Mouse (Mus musculus) forebrain, embryonic 16.5 days (tissue): ENCODE data around the gene Rhob. TPM values are rescaled to one million over a fixed set of nuclear protein-coding genes. Genes with fewer than 3 reads are reported as not detected.

ENCODE experiments used
- ATAC-seq: fragments of 200-750 bp; cut with Nextera tagmentation; 2 replicates; pipeline ENCODE4 v1.8.0; 2017; ENCODE audit warnings: mild to moderate bottlenecking, moderate library complexity
- H3K27ac ChIP-seq: fragments of 300-500 bp; sonication (generic); 2 replicates; pipeline ENCODE4 v1.5.1; 2014; ENCODE audit warnings: low read length, control low read depth
- H3K27me3 ChIP-seq: fragments of 300-500 bp; sonication (generic); replicated peaks from 2 replicates; pipeline ENCODE4 v1.6.1; 2014; ENCODE audit warnings: low read length; ENCODE audit not compliant: control insufficient read depth, insufficient read depth
- H3K36me3 ChIP-seq: fragments of 300-500 bp; sonication (generic); 2 replicates; pipeline ENCODE4 v1.6.1; 2014; ENCODE audit not compliant: control insufficient read depth, insufficient read depth
- H3K4me1 ChIP-seq: fragments of 300-500 bp; sonication (generic); replicated peaks from 2 replicates; pipeline ENCODE4 v1.6.1; 2014; ENCODE audit warnings: low read length; ENCODE audit not compliant: control insufficient read depth, insufficient read depth
- H3K4me2 ChIP-seq: fragments of 300-500 bp; sonication (generic); 2 replicates; pipeline ENCODE4 v1.6.1; 2014; ENCODE audit warnings: mild to moderate bottlenecking, low read length, control low read depth
- H3K4me3 ChIP-seq: fragments of 300-500 bp; sonication (generic); replicated peaks from 2 replicates; pipeline ENCODE4 v1.5.1; 2014; ENCODE audit warnings: mild to moderate bottlenecking, low read length, control low read depth
- H3K9ac ChIP-seq: fragments of 300-500 bp; sonication (generic); replicated peaks from 2 replicates; pipeline ENCODE4 v1.6.1; 2014; ENCODE audit warnings: low read depth, low read length, control low read depth
- H3K9me3 ChIP-seq: fragments of 300-500 bp; sonication (generic); 2 replicates; pipeline ENCODE4 v1.6.1; 2016; ENCODE audit warnings: low read length; ENCODE audit not compliant: control insufficient read depth
- WGBS: fragments of 180-500 bp; shearing (Covaris S2); extraction: QIAGEN DNeasy Blood & Tissue Kit; methylation state at CpG from one replicate; pipeline ENCODE4 v1.1.7; 2014; 5-methylcytosine and 5-hydroxymethylcytosine counted together
- polyA plus RNA-seq: library from polyadenylated mRNA; unstranded; fragments of >200 nt; fragmentation: Nextera tagmentation; extraction: Ambion mirVana; gene quantifications from 2 replicates; pipeline ENCODE4 v1.2.1, GENCODE M21; 2015

Gene Rhob
- polyA plus RNA-seq, 1 experiment from 2014 or later = 70.3 TPM

DNA sequence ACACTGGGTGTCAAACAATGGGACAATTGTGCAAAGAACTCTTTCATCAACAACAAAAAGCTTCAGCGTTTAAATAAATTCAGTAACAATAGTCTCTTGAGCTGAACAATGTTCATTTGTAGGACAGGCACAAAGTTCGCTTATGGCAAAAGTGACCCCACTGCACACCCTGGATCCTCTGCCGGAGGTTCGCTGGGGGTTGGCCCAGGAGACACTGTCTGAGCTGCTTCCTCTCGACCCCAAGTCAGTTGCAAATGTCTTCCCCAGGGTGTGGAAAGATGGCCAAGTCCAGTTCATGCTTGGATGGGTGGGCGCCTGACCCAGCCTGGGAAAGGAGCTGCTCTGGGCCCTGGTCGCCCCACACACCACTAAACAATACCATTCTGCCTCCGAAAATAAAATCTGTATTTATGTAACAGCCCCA lies 1.6 kb downstream of the Rhob start:
- ATAC-seq = no peak
- peaks cover 38% of the 10 kb centered on the region for H3K4me1 ChIP-seq
- H3K4me2 ChIP-seq = peak overlapping the region; percentile 88
- WGBS = 2% methylated on average over 8 of the region's 8 CpGs
- H3K27me3 ChIP-seq = no peaks in the 10 kb centered on the region
- H3K36me3 ChIP-seq = no peaks in the 10 kb centered on the region
- peak overlapping the region; percentile 100 for H3K27ac ChIP-seq
- peak overlapping the region; percentile 91 for H3K4me3 ChIP-seq
- H3K9me3 ChIP-seq = no peaks in the 10 kb centered on the region
- H3K9ac ChIP-seq = peak overlapping the region; percentile 96

DNA sequence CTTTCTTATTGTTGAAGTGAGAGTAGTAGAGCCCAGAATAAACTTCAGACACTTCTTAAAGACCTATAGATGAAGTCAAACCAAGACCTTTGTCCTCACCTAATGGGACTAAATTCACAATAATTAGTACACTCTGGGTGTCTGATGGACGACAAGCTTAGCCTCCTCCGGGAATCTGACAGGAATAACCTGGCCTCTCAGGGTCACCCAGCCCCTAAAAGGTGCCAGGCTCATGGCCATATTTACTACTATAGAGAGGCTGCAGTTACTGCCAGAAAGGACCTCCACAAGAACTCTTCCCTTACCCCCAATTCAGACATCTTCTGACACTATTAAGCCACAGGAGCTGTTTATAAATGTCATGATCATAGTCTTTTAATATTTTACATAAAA lies 2.5 kb downstream of the Rhob start:
- H3K4me2 ChIP-seq = peak overlapping the region; percentile 88
- peaks cover 38% of the 10 kb centered on the region for H3K4me1 ChIP-seq
- H3K9me3 ChIP-seq = no peaks in the 10 kb centered on the region
- no peaks in the 10 kb centered on the region for H3K36me3 ChIP-seq
- H3K27me3 ChIP-seq = no peaks in the 10 kb centered on the region
- no peak overlapping the region for H3K27ac ChIP-seq
- H3K4me3 ChIP-seq = peak overlapping the region; percentile 91
- no peak for ATAC-seq
- whole genome bisulfite sequencing = 23% methylated on average over 2 of the region's 2 CpGs
- H3K9ac ChIP-seq = 0 out of 2 replicates have a peak overlapping the region, but pooled peaks have one; percentile 41

DNA sequence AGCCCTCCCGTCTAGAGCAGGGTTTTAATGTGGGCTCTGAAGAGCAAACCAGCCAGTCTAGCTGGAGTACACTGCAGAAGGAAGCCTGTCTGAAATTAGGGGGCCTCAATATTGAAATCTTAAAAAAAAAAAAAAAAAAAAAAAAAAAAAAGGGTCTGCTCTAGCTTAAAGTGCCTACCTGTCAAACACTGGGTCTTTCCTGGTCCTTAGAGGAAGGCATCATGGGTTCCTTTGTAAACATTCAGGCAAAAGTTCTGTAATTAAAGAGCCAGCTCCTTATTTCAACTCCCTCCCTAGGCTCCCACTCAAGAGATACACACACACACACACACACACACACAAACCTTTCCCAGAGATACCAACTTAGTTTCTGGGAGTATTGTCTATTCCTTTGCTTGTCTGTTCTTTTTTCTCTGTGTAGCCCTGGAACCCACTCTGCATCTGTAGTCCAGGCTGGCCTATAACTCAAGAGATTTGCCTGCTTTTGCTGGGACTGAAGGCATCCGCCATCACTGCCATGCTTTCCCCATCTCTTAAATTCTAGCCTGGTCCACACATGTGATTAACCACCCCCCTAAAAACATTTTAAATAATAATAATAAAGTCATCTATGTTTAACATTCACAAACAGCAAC lies 3.0 kb downstream of the Rhob start:
- no peak for ATAC-seq
- Histone ChIP-seq H3K27ac (peak overlapping the region; percentile 39), H3K36me3 (no peaks in the 10 kb centered on the region), H3K9ac (no peak overlapping the region; the same call in 1 of the 2 replicates), H3K4me1 (peaks cover 38% of the 10 kb centered on the region), H3K4me2 (peak overlapping the region; percentile 88), H3K9me3 (no peaks in the 10 kb centered on the region), H3K27me3 (no peaks in the 10 kb centered on the region), H3K4me3 (peak overlapping the region; percentile 21)
- WGBS = 39% methylated on average over 2 of the region's 2 CpGs

DNA sequence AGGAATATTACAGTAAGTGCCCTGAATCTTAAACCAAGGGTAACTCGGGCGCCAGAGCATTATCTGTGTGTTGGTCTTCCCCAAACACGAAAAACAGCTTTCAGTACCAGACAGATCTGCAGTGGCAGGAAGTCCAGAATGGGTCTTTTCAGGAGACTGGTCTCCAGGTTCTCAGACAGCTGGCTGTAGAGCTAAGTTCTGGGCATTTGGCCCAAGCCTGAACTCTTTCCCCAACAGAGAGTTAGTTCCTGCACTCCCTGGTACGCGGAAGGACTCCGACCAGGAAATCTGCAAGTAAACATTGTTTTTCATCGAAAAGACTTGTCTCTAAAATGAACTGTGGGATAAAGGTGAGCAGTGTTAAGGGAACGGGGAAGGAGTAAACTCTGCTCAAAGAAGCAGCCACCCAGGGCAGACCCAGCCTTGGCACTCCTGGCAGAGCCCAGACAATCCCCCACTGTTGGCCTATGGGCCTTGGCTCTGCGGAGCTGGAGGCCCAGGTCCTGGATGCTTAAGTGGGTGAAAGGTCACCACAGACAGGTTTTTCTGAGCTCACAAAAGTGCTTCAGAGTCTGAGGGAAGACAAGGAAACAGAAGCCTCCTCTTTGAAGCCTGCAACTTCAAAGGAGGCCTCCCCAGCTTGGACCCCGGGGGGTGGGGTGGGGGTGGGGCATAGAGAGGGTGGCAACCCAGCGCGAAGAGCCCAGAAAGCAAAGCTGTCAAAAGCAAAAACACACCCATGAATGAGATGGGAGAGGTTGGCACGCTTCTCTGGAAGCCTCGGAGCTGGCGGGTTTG lies 3.7 kb downstream of the Rhob start:
- Histone ChIP-seq H3K27me3 (no peaks in the 10 kb centered on the region), H3K36me3 (no peaks in the 10 kb centered on the region), H3K9ac (no peak overlapping the region; the same call in 1 of the 2 replicates), H3K4me1 (peaks cover 33% of the 10 kb centered on the region), H3K4me3 (peak overlapping the region; percentile 5; the same call in 1 of the 2 replicates), H3K4me2 (peak overlapping the region; percentile 88), H3K27ac (peak overlapping the region; percentile 39), H3K9me3 (no peaks in the 10 kb centered on the region)
- 29% methylated on average over 15 of the region's 15 CpGs for WGBS
- ATAC-seq = no peak

DNA sequence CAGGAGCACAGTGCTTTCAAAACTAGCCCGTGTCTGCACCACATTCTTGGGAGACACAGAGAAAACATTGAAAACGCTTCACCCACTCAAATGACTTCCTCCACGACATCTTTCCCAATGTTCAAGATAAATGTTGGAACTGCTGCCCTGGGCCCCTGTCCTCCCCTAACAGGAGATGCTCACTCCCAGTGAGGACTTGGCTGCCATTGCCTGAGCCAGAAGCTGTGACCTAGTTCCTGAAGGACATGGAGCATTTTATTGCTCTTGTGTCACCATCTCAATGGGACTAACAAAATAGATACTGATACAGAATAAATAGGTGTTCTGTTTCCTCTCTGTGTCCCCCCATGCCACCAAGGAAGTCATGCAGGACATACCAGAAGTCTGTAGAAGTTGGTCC lies 5.1 kb downstream of the Rhob start:
- H3K9me3 ChIP-seq = no peaks in the 10 kb centered on the region
- H3K36me3 ChIP-seq = no peaks in the 10 kb centered on the region
- no peak overlapping the region for H3K9ac ChIP-seq
- H3K4me3 ChIP-seq = no peak overlapping the region
- 93% methylated on average over 3 of the region's 3 CpGs for WGBS
- ATAC-seq = no peak
- no peak overlapping the region for H3K4me2 ChIP-seq
- no peaks in the 10 kb centered on the region for H3K27me3 ChIP-seq
- no peak overlapping the region for H3K27ac ChIP-seq
- peaks cover 25% of the 10 kb centered on the region for H3K4me1 ChIP-seq

DNA sequence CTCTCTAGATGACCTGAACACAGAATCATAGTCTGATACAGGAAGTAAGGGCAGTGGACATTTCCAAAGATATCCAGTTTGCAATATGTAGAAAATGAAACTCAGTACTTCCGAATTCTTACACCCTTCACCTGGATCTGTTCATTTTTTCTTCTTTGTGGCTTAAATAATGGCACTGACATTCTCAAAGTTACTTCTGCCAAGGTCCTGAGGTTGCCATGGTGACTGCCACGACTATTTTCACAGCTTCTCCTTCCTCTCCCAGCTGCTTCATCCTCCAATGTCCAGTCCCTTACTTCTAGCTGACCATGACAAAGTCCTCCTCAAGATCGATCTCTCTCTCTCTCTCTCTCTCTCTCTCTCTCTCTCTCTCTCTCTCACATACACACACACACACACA lies 6.4 kb downstream of the Rhob start:
- no peaks in the 10 kb centered on the region for H3K9me3 ChIP-seq
- no peak overlapping the region for H3K27ac ChIP-seq
- H3K4me3 ChIP-seq = no peak overlapping the region
- no peaks in the 10 kb centered on the region for H3K36me3 ChIP-seq
- H3K9ac ChIP-seq = no peak overlapping the region
- 52% methylated on average over 3 of the region's 3 CpGs for WGBS
- ATAC-seq = no peak
- no peak overlapping the region for H3K4me2 ChIP-seq
- H3K4me1 ChIP-seq = peaks cover 23% of the 10 kb centered on the region
- H3K27me3 ChIP-seq = no peaks in the 10 kb centered on the region

DNA sequence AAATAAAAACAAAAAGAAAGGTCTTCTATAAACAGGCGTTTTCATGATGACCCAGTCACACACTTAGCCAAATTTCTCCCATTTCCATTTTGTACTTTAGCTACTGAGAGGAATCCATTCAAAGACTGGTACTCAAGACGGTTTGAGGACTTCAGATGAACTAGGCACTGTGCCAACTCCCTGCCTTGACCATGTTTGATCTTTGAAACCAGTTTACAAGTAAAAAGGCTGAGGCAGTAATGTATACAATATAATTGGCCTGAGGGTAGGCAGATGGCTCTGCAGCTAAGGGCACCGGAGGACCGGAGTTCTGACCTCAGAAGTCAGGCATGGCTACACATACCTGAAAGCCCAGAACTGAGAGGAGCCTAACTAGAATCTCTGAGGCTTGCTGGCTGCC lies 10.7 kb downstream of the Rhob start:
- Histone ChIP-seq H3K9me3 (no peaks in the 10 kb centered on the region), H3K27ac (no peak overlapping the region), H3K9ac (no peak overlapping the region), H3K4me2 (no peak overlapping the region), H3K36me3 (no peaks in the 10 kb centered on the region), H3K27me3 (no peaks in the 10 kb centered on the region), H3K4me3 (no peak overlapping the region), H3K4me1 (peaks cover 4% of the 10 kb centered on the region; the same call in 1 of the 2 replicates)
- 20% methylated on average over 4 of the region's 4 CpGs for WGBS
- no peak for ATAC-seq

DNA sequence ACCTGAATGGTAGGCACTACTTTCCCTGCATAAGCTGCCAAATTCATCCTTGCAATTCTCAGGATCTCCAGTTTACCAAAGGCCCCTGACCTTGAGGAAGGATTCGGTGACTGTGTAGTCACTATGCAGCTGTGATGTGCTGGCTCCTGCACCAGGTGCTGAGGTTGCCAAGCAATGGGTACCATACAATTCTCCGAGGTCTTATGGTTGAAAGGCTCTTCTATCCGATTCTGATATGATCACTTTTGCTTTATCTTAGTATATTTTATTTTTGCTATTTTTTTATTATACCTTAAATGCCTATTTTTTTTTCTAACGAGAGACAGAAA lies 11.2 kb downstream of the Rhob start:
- Histone ChIP-seq H3K4me1 (peaks cover 4% of the 10 kb centered on the region; the same call in 1 of the 2 replicates), H3K27me3 (no peaks in the 10 kb centered on the region), H3K9ac (no peak overlapping the region), H3K4me2 (no peak overlapping the region), H3K36me3 (no peaks in the 10 kb centered on the region), H3K9me3 (no peaks in the 10 kb centered on the region), H3K4me3 (no peak overlapping the region), H3K27ac (no peak overlapping the region)
- ATAC-seq = no peak
- WGBS = 84% methylated on average over 4 of the region's 4 CpGs

DNA sequence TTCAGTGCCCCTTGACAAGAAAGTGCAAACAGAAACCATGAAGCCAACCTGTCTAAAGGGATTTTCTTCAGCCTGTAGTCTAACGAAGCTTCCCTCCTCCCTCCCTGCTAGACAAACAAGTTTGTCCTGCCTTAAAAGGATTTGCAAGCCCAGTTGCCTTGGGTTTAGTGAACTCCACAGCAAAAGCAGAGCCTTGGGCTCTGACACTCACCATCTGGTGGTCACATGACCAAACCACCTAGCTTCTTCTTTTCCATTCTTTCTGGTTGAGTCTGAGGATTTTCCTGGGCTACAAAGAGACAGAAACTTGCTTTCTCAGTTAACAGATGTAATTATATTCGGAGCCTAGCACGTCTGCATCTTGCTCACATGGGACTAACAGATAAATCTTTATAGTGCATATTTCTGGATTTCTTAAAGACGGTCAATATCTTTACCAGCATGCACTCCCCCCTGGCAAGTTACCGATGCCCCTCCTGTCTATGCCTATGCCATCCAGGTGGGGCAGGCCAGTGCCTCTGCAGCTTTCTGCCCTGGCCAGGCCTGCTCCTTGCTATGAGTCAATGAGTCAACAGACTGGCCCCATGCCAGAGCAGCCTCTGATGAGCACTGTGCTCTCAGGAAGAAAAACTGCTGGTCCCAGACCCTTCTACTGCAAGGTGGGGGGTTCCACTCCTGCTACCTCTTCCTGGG lies 11.7 kb downstream of the Rhob start:
- H3K27ac ChIP-seq = no peak overlapping the region
- H3K4me2 ChIP-seq = no peak overlapping the region
- peaks cover 4% of the 10 kb centered on the region; the same call in 1 of the 2 replicates for H3K4me1 ChIP-seq
- no peak overlapping the region for H3K4me3 ChIP-seq
- no peaks in the 10 kb centered on the region for H3K27me3 ChIP-seq
- no peak overlapping the region for H3K9ac ChIP-seq
- no peaks in the 10 kb centered on the region for H3K36me3 ChIP-seq
- no peaks in the 10 kb centered on the region for H3K9me3 ChIP-seq
- 0 out of 2 replicates have a peak, but pooled peaks have one; percentile 28 for ATAC-seq
- 64% methylated on average over 5 of the region's 5 CpGs for WGBS
